Mouse (Mus musculus) kidney, postnatal 36 days (tissue): ENCODE measurements around the gene Lifr.

ENCODE experiments used
- DNase-seq, 2 experiments: peaks; one replicate each; pipeline ENCODE4 v3.0.0; 2021 to 2022; ENCODE audit warnings: mixed read lengths in 2 of 2

Lifr gene

GRCm38 (mm10) chr15:7081795-7082194 is 8.6 kb upstream of the Lifr start:
- no peak for DNase-seq

GRCm38 (mm10) chr15:7082901-7083300 is 7.5 kb upstream of the Lifr start:
- DNase-seq = no peak

- no peak for DNase-seq
Observed at GRCm38 (mm10) chr15:7084780-7085497, 5.5 kb upstream of the Lifr start.

- DNase-seq = no peak
Observed at GRCm38 (mm10) chr15:7088691-7089090, 1.7 kb upstream of the Lifr start.

- DNase-seq = peak; percentile 35 to 43
Observed at GRCm38 (mm10) chr15:7092321-7092720, 1.9 kb downstream of the Lifr start.

- no peak for DNase-seq
Observed at GRCm38 (mm10) chr15:7099406-7099805, 9.0 kb downstream of the Lifr start.

GRCm38 (mm10) chr15:7100226-7100625 is 9.8 kb downstream of the Lifr start:
- DNase-seq = no peak

GRCm38 (mm10) chr15:7103051-7103450 is 12.6 kb downstream of the Lifr start:
- no peak for DNase-seq

- DNase-seq = no peak
Observed at GRCm38 (mm10) chr15:7105224-7105623, 14.8 kb downstream of the Lifr start.

- DNase-seq = no peak
Observed at GRCm38 (mm10) chr15:7108160-7108559, 17.7 kb downstream of the Lifr start.

GRCm38 (mm10) chr15:7112227-7112907 is 22.0 kb downstream of the Lifr start:
- DNase-seq = no peak

GRCm38 (mm10) chr15:7113906-7114305 is 23.5 kb downstream of the Lifr start:
- no peak for DNase-seq

GRCm38 (mm10) chr15:7115326-7116003 is 25.1 kb downstream of the Lifr start:
- DNase-seq = no peak

GRCm38 (mm10) chr15:7116216-7116615 is 25.8 kb downstream of the Lifr start:
- no peak for DNase-seq

GRCm38 (mm10) chr15:7116699-7117098 is 26.3 kb downstream of the Lifr start:
- DNase-seq = no peak

- DNase-seq = no peak
Observed at GRCm38 (mm10) chr15:7117944-7118343, 27.5 kb downstream of the Lifr start.

- DNase-seq = no peak
Observed at GRCm38 (mm10) chr15:7118849-7119248, 28.4 kb downstream of the Lifr start.

GRCm38 (mm10) chr15:7119930-7120512 is 29.6 kb downstream of the Lifr start:
- DNase-seq = no peak

GRCm38 (mm10) chr15:7123781-7124450 is 33.5 kb downstream of the Lifr start:
- peak; percentile 33 to 66 for DNase-seq

- no peak for DNase-seq
Observed at GRCm38 (mm10) chr15:7126171-7126570, 35.8 kb downstream of the Lifr start.

- peak; percentile 56 to 60 for DNase-seq
Observed at GRCm38 (mm10) chr15:7128627-7129126, 38.3 kb downstream of the Lifr start.

GRCm38 (mm10) chr15:7129127-7129943 is 38.9 kb downstream of the Lifr start:
- peak; percentile 93 to 97 for DNase-seq
